Mouse (Mus musculus): Measurements from ENCODE around the gene Kifc3.

Kifc3 gene

DNA sequence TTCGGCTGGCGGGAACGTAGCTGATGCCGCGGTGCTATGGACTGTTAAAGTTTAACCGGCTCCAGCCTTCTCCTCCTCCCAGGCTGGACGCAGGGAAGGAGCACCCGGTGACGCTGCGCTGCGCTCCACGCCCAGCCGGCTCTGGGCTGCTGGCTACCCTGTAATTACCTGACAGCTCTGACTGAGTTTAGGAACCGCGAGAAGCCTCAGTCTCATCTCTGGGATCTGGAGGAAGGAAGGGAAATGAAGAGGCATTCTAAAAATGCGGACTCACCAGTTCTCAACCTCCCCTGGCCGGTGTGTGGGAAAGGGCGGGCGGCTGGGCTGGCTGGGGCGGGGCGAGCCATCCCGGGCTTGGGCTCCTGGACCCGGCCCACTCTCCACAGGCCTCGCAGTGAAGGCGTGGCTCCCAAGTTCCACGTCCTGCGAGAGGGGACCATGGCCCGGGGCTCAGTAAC is 64.9 kb downstream of the Kifc3 start:
- no peak for DNase-seq (ENCODE audit: low read depth in 1 of 2, low spot score in 2 of 2)

DNA sequence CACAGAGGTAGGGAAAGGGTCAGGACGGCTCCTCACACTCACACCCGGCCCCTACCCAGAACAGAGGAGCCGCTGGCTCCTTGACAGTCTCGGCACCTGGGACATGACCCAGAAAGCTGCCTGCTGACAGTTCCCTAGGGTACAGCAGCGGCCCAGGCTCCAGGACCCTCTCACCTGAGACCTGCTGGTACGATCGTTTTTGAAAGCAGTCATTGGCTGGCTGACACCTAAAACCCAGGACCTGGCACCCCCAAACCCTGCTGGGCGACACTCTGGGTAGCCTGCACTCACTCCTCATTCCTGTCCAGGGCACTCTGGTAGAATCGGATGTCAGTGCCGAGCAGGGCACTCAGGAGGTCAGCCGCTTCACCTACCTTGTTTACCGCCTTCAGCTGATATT is 65.4 kb downstream of the Kifc3 start:
- DNase-seq (ENCODE audit: low read depth in 1 of 2, low spot score in 2 of 2), result no peak

DNA sequence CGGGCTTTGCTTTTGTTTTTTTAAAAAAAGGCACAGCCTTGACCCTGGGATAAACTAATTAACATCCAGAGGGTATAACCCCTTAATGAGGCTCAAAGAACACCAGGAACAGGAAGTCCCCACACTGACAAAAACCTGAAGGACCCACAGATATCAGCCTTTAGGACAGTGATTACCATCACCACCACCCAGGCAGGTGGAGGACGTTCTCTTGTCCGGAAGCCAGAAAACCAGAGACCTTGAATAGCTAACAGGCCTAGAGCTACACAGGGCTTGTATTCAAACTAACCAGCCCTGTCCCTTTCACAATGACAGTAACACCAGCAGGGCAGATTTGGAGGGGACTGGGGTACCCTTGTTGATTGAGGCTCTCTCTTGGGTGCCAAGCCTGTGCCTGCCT is 66.4 kb downstream of the Kifc3 start:
- DNase-seq (ENCODE audit: low read depth in 1 of 2, low spot score in 2 of 2), result no peak

DNA sequence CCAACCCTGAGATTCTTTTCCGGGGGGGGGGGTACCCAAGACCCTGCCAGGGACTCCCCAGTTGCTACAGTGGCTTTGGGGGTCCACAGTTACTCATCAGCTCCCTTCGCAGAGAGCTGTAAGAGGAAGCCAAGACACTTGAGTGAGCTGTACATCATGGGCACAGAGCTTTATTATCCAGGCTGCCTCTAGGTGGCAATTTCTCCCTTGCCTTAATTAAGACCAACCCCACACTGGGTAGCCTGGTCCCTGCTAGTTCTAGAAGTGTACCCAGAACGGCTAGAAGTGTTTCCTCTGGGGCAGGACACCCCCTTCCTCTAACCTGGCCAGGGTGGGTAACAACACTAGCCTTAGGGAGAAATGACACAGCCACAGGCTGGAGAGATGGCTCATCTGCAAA is 67.4 kb downstream of the Kifc3 start:
- no peak for DNase-seq (ENCODE audit: low read depth in 1 of 2, low spot score in 2 of 2)

DNA sequence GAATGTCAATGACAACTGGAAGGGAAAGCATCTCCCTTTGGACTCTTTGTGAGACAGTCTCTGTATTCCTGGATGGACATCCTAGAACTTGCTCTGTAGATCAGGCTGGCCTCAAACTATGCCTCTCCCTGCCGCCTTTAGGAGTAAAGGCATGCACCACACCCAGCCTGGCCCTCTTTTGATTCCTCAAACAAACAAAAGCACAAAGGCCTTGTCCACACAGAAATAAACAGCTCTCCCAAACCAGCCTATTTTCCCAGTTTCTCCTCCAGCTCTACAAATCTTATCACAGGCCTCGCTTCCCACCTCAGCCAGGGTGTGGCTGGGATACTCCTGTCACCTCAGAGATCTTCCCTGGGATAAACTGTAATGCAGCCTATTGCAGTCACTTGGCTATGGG is 68.4 kb downstream of the Kifc3 start:
- DNase-seq (ENCODE audit: low read depth in 1 of 2, low spot score in 2 of 2), result no peak

DNA sequence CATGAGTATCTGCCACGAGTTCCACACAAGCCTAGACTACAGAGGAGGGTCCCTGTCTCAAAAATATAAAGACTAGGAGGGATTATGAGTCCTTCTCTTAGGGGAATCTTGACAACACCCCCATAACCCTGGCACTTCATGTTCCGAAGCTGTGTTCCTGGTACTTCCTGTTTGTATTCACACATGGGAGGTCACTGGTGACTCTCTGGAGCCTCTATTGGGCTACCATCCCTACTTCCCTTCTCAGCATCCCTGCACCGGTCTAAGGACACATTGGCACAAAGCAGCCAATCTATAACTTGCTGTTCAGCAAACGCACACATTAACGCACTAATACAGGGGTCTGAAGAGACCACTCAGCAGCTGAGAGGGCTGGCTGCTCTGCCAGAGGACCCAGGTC is 70.6 kb downstream of the Kifc3 start:
- DNase-seq (ENCODE audit: low read depth in 1 of 2, low spot score in 2 of 2), result no peak

DNA sequence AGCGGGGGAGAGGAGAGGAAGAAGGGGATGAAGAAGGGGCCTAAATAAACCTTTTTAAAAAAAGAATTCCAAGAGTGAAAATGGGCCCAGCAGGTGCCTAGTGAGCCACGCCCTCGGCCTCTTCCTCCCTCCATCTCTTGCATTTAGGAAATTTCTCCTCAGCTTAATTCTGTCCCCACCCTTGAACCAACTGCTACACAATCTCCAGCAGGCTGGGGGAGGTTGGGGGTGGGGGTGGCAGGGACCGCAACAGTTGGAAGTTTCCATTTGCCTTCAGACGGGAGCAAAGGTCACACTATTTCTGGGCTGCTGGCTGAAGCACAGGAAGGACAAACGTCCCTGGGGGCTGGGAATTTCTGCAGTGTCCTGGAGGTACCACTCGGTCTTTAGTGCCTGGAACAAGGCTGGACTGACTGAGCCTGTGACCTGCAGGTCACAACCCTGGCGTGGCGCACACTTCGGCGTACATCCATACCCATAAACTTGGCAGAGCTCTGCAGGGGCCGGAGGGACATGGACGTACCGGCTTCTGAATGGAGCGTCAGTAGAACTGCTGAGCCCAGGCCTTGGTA is 71.6 kb downstream of the Kifc3 start:
- no peak for DNase-seq (ENCODE audit: low read depth in 1 of 2, low spot score in 2 of 2)

DNA sequence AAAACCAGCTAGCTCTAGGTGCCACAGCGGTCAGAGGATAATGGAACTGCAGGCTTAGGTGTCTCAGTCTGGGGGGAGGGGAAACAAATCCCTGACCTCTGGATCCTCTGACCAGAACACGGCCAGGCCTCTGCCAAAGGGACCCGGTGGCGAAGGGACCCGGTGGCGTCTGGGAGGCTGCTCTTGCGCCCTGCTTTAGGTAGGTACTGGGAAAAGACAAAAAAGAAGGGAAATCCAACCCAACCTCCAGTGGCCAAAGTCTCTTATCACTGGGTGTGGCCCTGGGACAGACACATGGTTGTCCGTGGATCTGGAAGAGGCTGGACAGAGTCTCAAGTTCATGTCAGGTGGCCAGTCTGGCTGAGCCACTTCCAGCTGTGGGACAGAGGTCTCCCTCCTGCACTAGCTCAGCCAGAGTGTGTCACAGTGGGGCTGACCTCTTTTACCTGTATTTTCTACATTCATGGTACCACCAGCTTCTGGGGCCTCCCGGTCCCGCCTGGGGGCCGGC is 73.8 kb downstream of the Kifc3 start:
- no peak for DNase-seq (ENCODE audit: low read depth in 1 of 2, low spot score in 2 of 2)

DNA sequence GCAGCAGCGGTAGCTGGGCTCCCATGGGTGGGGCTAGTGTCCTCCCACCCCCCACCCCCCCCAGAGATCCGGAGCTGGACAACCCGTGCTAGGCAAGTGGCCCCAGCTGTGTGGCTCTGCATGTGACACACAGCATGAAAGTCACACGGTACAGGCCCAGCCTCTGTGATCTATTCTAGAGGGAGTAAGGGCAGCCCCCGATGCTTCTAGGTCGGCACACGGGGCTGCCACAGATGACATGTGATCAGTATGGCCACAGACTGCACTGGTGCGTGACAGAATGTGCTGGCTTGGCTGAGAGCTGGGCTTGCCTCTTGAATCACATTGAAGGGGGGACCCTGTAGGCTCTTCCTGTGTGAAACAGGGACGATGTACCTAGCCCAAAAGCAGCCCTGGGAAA is 75.0 kb downstream of the Kifc3 start:
- no peak for DNase-seq (ENCODE audit: low read depth in 1 of 2, low spot score in 2 of 2)

DNA sequence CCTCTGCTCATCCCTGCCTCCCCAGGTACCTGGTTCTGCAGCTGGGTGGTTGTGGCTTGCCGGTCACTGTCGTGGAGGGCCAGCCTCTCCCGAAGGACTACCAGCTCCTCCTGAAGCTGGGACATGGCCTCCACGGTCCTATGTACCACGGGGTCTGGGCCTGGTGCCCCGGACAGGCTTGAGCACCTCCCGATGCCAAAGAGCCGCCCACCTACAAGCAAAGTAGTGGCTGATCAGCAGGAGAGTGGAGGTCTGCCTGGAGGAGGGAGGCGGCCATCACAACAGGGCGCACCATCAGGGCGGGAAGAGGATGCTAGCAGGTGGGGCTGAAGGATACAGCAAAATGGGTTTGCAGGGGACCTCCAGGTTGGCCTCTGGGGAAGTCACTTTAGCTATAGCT is 76.1 kb downstream of the Kifc3 start:
- no peak for DNase-seq (ENCODE audit: low read depth in 1 of 2, low spot score in 2 of 2)

DNA sequence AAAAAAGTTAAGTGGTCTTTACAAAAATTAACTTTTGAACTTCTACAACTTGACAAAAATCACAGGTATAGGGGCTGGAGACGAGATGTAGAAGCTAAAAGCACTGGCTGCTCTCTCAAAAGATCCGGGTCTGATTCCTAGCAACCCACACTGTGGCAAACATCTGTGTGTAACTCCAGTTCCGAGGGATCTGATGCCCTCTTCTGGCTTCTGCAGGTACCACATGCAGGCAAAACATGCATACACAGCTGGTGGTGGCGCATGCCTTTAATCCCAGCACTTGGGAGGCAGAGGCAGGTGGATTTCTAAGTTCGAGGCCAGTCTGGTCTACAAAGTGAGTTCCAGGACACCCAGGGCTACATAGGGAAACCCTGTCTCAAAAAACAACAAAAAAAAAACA is 79.2 kb downstream of the Kifc3 start:
- no peak for DNase-seq (ENCODE audit: low read depth in 1 of 2, low spot score in 2 of 2)

DNA sequence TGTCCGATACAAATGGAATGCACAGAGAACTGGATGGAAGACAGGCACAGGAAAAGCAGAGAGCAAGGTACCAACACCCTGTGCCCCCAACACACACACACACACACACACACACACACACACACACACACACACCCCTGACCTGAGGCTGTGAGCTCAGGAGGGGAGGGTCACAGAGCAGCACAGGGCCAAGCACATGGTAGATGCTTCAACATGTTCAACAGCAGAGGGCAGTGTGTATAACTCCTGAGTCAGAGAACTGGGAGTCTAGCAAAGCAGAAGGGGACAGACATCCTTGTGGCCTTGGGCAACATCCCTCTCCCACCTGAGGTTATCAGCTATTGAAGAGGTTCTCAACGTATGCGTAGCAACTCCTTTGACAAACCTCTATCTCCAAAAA is 88.9 kb downstream of the Kifc3 start:
- DNase-seq (ENCODE audit: low read depth in 1 of 2, low spot score in 2 of 2), result no peak

DNA sequence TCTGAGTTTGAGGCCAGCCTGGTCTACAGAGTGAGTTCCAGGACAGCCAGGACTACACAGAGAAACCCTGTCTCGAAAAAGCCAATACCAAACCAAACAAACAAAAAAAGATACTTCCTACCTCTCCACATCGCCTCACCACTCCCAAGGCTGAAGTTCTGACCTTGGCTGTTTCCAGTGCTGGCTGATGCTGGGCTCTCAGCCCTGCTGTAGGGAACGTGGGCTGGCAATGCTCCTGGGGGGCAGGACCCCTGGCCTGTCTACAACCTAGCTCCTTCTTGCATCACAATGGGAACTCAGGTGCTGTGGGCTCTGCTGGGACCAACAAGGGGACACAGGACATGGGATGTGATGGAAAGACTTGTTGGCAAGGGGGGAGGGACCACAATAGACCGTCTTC is 89.5 kb downstream of the Kifc3 start:
- DNase-seq (ENCODE audit: low read depth in 1 of 2, low spot score in 2 of 2), result no peak

DNA sequence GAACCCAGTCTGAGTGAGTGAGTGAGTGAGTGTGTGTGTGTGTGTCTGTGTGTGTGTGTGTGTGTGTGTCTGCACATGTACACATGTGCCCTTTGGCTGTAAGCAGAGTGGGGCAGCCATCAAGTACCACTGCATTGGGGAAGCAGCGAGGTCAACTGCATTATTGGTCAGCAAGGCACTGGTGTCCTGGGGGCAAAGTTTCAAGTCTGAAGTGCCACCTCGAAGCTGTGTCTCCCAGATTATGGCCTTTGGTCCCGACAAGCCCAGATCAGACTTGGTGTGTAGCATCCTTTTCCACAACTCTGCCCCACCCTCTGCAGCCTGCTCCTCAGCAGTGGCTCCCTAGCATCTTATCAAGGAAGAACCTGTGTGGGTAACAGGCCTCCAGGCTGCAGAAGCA is 90.0 kb downstream of the Kifc3 start:
- DNase-seq (ENCODE audit: low read depth in 1 of 2, low spot score in 2 of 2), result no peak

DNA sequence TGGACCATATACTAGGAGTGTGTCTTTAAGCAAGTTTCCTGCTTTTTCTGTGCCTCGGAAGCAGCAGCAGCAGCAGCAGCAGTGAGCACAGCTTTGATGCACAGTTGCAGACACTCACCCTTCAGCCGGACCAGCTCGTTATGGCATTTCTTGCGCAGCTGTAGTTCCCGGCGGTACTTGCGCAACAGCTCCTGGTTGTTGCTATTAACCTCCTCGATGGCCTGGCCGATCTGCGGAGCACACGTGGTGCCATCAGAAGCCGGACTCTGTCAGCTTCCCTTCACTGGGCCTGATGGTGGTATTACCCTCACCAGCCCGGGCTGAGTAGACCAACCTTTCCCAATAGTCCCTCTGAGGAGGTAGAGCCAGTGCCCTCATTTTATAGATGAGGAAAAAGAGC is 95.3 kb downstream of the Kifc3 start:
- DNase-seq (ENCODE audit: low read depth in 1 of 2, low spot score in 2 of 2), result no peak

DNA sequence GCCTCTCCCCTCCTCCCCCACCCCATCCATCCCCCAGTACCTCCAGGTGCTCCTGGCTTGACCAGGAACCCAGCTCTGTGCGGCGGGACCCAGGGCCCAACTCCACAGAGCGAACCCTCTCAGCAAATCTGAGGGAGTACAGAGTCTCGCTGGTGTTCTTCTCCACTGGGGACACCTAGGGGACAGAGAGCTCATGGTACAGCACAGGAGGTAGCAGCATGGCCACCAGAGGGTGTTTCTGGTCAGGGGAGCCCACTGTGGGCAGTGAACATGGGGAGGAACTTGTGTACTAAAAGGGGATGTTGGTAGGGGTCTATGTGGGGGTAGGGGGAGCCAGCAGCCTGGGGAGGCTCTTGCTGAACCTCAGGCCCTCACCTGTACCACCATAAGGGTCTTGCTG is 100.6 kb downstream of the Kifc3 start:
- DNase-seq (ENCODE audit: low read depth in 1 of 2, low spot score in 2 of 2), result no peak

DNA sequence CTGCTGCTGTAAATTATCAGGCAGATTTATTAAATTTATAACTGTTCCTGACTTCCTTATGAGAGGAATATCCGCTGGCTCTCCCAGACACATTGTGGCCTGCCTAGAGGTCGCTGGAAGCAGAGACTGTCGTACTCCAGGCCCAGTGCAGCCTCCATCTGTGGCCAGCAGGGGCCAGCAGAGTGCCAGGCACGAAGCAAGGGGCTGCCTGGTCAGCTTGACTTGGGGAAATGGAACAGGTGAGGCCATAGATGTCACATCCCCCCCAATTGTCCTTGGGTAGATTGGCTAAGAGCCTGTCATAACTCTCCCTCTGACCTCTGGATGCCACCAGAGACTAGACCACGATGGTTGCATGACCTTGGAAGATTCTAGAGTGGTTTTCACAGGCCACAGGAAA is 103.6 kb downstream of the Kifc3 start:
- no peak for DNase-seq (ENCODE audit: low read depth in 1 of 2, low spot score in 2 of 2)

DNA sequence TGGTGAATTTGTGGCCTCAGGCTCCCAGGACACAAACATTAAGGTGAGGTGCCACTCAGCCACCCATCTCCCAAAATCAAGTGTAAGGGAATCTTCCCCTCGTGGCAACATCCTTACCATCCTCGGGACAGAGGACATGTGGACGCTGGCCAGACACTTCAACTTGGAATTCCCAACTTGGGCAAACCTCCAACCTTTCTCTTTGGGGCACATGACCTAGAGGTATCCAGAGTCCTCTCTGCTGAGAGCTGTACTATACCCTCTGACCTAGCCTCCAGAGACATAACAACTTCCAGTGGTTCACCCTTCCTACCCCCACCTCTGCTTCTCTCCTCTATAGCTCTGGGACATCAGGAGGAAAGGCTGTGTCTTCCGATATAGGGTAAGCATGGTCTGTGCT is 109.0 kb downstream of the Kifc3 start:
- DNase-seq (ENCODE audit: low read depth in 1 of 2, low spot score in 2 of 2), result no peak

DNA sequence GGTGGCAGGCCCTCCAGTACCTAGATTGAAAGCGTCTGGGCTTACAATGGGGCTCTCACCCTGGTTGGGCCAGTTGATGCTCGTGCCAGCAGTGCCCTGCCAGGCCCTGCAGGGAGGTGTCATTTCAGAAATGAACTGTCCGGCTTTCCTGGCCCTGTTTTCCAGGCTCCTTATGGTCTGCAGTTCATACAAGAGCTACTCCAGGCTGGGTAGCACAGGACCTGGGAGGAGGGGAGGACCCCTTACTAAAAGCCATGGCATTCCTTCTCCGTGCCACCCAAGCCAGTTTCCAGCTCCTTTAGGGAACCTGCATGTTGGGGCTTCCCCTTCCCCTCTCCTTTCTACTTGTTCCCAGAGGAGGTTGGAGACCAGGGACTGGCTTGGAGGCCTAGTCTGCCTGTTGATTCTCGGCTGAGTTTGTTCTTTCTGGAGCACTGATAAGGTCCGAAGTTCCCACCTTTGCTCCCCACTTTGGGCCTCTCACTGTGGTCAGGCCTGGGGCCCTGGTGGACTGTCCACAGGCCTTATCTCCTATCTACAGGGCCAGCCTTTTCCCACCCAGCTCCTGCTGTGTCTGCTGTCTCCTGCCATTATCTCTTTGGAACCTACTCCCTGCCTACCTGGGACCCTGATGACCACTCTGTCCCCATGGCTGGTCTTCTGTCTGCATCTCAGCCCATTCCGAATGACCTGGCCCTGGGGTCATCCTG is 117.0 kb downstream of the Kifc3 start:
- no peak for DNase-seq (ENCODE audit: low read depth in 1 of 2, low spot score in 2 of 2)

DNA sequence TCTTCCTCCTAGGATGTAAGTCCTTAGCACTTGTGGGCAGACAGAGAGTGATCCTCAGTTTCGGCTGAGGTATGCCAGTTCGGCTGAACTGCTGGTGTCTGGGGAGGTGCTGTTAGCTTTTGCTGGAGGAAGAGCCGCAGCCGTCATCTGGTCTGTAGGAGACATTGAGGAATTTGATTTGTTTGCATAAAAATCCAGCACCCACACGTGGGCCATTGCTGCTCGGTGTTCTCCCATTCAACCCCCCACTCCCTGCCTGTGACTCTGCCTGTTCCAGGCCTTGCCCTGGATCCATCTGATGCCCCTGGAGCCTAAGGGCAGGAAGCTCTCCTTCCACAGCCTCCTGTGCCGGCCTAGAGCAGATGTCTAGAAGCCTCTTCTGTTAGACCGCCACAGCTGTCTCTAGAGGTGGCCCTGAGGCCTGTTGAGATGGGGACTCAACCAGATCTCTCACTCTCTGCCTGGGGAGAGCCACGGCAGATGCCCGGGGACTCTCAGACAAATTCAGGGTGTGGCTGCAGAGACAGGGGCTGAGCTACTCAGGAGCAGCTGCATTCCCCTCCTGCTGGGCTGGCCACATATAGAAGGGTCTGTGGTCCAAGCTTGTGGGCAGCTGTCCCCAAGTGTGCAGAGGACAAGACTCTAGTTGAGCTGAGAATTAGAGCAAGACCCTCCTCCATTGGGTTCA is 117.7 kb downstream of the Kifc3 start:
- DNase-seq (ENCODE audit: low read depth in 1 of 2, low spot score in 2 of 2), result no peak

DNA sequence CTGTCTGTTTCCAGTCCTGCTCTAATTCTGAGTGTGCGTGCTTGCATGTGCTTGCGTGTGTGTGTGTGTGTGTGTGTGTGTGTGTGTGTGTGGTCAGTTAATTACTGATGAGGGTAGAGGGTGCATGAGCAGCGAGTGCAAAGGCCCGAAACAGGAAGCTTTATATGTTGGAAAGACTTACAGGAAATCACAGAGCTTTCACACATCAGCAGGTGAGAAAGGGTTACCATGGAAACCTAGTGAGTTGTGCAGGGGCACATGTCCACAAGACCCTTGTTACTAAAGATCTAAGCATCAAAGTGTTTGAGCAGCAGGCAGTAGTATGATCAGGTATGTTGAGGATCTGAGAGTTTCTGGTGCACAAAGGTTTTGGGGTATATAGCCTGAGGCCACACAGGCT is 118.4 kb downstream of the Kifc3 start:
- no peak for DNase-seq (ENCODE audit: low read depth in 1 of 2, low spot score in 2 of 2)

DNA sequence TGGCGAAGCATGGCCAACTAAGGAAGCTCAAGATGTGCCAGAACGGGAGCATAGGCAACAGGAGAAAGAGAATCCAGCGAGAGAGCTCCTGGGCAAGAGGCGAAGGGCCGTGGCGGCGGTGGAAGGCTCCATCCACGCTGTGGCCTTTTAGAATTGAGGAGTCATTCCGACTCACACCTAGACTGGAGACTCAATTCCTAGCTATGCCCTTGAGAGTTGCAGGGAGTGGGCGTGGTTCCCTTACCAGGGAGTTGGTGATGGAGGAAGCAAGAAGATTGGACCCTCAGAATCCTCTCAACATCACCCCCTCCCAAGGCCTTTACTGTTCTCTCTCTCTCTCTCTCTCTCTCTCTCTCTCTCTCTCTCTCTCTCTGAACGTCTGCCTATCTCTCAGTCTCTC is 121.0 kb downstream of the Kifc3 start:
- DNase-seq (ENCODE audit: low read depth in 1 of 2, low spot score in 2 of 2), result no peak
